Mouse (Mus musculus) E14TG2a.4 (cell line): ENCODE data around the gene Fbxo40.

ENCODE experiments used
- CTCF ChIP-seq: conservative IDR thresholded peaks from 2 replicates; pipeline ENCODE4 v1.5.1; 2014; ENCODE audit warnings: low read length
- POU5F1 ChIP-seq: IDR thresholded peaks from 2 replicates; pipeline ENCODE4 v1.6.1; 2014; ENCODE audit warnings: low read length, borderline replicate concordance

- TF ChIP-seq POU5F1: no peak
- TF ChIP-seq CTCF: no peak
Measured at GRCm38 (mm10) chr16:36931381-36931780, 58.9 kb downstream of the Fbxo40 start.
